Mouse (Mus musculus): ENCODE results near the gene Gapt. TPM values are rescaled to one million over a fixed set of nuclear protein-coding genes. Genes with fewer than 3 reads are reported as not detected.
"Not testable (repeated sequence)": the region's sequence is repeated elsewhere in the genome, so short reads cannot be mapped to it uniquely, and the experiment has no call there.

Gapt gene
- polyA plus RNA-seq, 1 experiment: 0.30 TPM

DNA sequence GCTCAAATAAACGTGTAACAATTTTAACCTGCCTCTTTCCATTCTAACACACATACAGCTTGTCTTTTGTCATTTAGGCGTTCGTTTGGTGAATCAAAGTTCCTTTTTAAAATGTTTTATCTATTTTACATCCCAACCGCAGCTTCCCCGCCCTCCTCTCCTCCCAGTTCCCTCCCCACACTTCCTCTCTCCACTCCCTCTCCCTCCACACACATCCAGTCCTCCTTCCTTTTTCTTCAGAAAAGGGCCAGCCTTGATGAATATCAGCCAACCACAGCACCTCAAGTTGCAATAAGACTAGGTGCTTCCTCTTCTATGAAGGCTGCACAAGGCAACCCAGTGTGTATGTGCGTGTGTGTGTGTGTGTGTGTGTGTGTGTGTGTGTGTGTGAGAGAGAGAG is 27.5 kb upstream of the Gapt start:
- TF ChIP-seq CTCF (conservative IDR thresholded peaks at IDR 0.05; ENCODE audit: insufficient read depth, insufficient read length, low read depth, low read length) (no peak), POLR2A (IDR thresholded peaks at IDR 0.05; ENCODE audit: low read depth, low read length) (no peak)
- WGBS: 63% methylated on average over 6 of the region's 6 CpGs
- no peak for DNase-seq
- no peaks in the 10 kb centered on the region for H3K27me3 ChIP-seq (replicated peaks; ENCODE audit: control insufficient read depth, insufficient read depth, low read length)
- no peak overlapping the region for H3K27ac ChIP-seq (ENCODE audit: insufficient read depth, low read depth, low read length)
- no peaks in the 10 kb centered on the region for H3K4me1 ChIP-seq (ENCODE audit: control insufficient read depth, insufficient read depth, low read length)
- no peak overlapping the region for H3K4me3 ChIP-seq (ENCODE audit: insufficient read depth, low read depth, low read length)
- no peaks in the 10 kb centered on the region for H3K36me3 ChIP-seq (ENCODE audit: control insufficient read depth, insufficient read depth, low read length)

DNA sequence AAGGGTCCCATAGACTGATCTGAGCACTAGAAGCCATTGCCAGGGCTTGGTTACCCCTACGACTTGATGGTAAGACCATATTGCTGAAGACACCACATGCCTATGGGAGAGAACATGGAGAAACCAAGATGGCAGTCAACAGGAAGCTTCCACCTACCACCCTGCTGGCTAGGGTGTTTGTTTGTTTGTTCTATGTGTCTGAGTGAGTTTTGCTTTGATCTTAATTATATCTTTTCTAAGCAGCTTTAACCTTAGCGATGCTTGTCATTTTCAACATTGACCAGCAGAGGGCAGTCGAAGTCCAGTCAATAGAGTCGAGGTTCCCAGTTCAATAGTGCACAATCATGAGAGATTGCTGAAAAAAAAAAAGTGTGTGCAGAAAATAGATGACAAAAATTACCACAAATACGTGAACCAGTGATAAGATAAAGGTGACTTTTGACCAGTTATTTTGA is 25.5 kb upstream of the Gapt start:
- Histone ChIP-seq H3K4me1 (ENCODE audit: control insufficient read depth, insufficient read depth, low read length) (no peaks in the 10 kb centered on the region), H3K27me3 (replicated peaks; ENCODE audit: control insufficient read depth, insufficient read depth, low read length) (no peaks in the 10 kb centered on the region), H3K4me3 (ENCODE audit: insufficient read depth, low read depth, low read length) (no peak overlapping the region), H3K27ac (ENCODE audit: insufficient read depth, low read depth, low read length) (no peak overlapping the region), H3K36me3 (ENCODE audit: control insufficient read depth, insufficient read depth, low read length) (no peaks in the 10 kb centered on the region)
- DNase-seq: peak; percentile 38
- WGBS: 18% methylated on average over 5 of the region's 5 CpGs
- TF ChIP-seq CTCF (conservative IDR thresholded peaks at IDR 0.05; ENCODE audit: insufficient read depth, insufficient read length, low read depth, low read length): 0 out of 2 replicates have a peak, but pooled peaks have one; percentile 8
- no peak for TF ChIP-seq POLR2A (IDR thresholded peaks at IDR 0.05; ENCODE audit: low read depth, low read length)

DNA sequence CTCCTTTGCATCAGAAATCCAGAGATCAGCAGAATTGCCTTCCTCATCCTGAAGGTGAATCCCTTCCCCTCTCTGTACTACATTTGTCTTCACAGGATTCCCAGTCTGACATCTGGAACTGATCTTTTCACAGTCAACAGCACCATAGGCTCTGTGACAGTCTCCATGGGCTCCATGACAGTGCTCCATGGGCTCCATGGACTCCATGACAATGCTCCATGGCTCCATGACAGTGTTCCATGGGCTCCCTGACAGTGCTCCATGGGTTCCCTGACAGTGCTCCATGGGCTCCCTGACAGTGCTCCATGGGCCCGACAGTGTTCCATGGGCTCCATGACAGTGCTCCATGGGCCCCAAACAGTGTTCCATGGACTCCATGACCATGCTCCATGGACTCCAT is 12.7 kb upstream of the Gapt start:
- Histone ChIP-seq H3K36me3 (ENCODE audit: control insufficient read depth, insufficient read depth, low read length) (no peaks in the 10 kb centered on the region), H3K27me3 (replicated peaks; ENCODE audit: control insufficient read depth, insufficient read depth, low read length) (no peaks in the 10 kb centered on the region), H3K4me3 (ENCODE audit: insufficient read depth, low read depth, low read length) (no peak overlapping the region), H3K27ac (ENCODE audit: insufficient read depth, low read depth, low read length) (no peak overlapping the region), H3K4me1 (ENCODE audit: control insufficient read depth, insufficient read depth, low read length) (no peaks in the 10 kb centered on the region)
- DNase-seq: no peak
- TF ChIP-seq CTCF (conservative IDR thresholded peaks at IDR 0.05; ENCODE audit: insufficient read depth, insufficient read length, low read depth, low read length): no peak
- TF ChIP-seq POLR2A (IDR thresholded peaks at IDR 0.05; ENCODE audit: low read depth, low read length): no peak
- 96% methylated on average over 1 of the region's 1 CpGs for WGBS

DNA sequence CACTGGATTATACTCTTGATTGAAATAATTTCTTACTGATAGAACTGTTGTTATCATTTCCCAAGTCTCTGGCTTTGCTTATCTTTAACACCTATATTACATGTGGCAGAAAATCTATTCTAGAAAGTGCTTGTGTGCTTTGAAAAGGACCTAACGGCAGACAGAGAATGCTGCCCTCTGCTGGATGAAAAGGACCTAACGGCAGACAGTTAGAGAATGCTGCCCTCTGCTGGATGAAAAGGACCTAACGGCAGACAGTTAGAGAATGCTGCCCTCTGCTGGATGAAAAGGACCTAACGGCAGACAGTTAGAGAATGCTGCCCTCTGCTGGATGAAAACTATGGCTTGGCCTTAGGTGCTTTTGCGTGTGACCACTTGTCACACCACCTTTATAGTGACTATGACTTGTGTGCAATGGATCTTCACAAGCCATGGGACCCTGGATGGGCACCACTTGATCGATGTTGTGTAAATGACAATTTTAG is 11.6 kb upstream of the Gapt start:
- DNase-seq: peak; percentile 66
- not testable (repeated sequence) for H3K4me3 ChIP-seq (ENCODE audit: insufficient read depth, low read depth, low read length); H3K4me1 ChIP-seq (ENCODE audit: control insufficient read depth, insufficient read depth, low read length); H3K36me3 ChIP-seq (ENCODE audit: control insufficient read depth, insufficient read depth, low read length); H3K27me3 ChIP-seq (replicated peaks; ENCODE audit: control insufficient read depth, insufficient read depth, low read length); H3K27ac ChIP-seq (ENCODE audit: insufficient read depth, low read depth, low read length)
- TF ChIP-seq CTCF (conservative IDR thresholded peaks at IDR 0.05; ENCODE audit: insufficient read depth, insufficient read length, low read depth, low read length): peak; percentile 96
- WGBS: 33% methylated on average over 6 of the region's 6 CpGs

DNA sequence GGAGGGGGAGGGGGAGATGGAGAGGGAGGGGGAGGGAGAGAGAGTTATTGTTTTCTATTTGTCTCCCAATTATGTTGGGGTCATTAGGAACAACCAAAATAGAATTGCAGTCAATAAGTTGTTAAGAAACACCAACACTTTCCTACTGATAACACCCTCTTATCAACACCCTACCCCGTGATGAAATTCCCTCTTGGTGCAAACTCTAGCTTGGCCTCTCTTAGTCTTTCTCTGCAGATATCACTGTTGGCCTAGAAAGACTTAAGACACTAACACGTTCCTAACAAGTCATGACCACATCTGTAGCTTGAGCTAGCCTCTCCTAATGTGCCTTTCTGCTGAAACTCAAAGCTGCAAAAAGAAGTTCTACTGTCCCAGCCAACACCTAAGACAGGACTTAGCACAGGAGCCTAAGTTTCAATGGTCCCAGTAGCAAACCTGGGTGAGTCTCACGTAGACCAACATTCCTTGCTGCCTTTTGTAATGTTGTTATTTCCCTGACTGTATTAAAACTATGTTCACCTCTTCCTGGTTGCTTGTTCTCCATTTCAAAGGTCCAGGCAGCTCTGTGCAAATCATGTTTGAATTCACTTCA is 11.1 kb upstream of the Gapt start:
- WGBS: 85% methylated on average over 3 of the region's 3 CpGs
- H3K27me3 ChIP-seq (replicated peaks; ENCODE audit: control insufficient read depth, insufficient read depth, low read length): no peaks in the 10 kb centered on the region
- no peak for DNase-seq
- H3K27ac ChIP-seq (ENCODE audit: insufficient read depth, low read depth, low read length): no peak overlapping the region
- no peaks in the 10 kb centered on the region for H3K36me3 ChIP-seq (ENCODE audit: control insufficient read depth, insufficient read depth, low read length)
- no peak overlapping the region for H3K4me3 ChIP-seq (ENCODE audit: insufficient read depth, low read depth, low read length)
- no peak for TF ChIP-seq POLR2A (IDR thresholded peaks at IDR 0.05; ENCODE audit: low read depth, low read length)
- TF ChIP-seq CTCF (conservative IDR thresholded peaks at IDR 0.05; ENCODE audit: insufficient read depth, insufficient read length, low read depth, low read length): no peak
- H3K4me1 ChIP-seq (ENCODE audit: control insufficient read depth, insufficient read depth, low read length): no peaks in the 10 kb centered on the region

DNA sequence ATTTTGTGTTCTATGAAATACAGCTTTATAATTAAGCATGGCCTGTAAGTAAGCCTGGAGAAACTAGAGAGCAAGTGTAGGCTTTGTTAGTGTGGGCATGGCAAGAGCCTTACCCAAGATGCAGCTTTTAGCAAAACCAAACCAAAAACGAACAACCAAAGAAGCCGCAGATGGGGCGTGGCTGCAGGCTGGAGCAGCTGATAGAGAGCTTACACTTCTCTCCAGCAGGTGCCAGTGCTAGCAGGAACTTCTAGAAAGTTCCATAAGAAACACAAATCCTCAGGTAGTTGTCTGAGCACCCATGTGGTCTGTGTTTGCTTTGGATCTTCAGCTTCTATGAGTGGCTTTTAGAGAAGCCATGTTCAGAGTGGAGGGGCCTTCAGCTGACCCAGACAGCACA is 9.5 kb upstream of the Gapt start:
- no peak overlapping the region for H3K27ac ChIP-seq (ENCODE audit: insufficient read depth, low read depth, low read length)
- no peak for DNase-seq

DNA sequence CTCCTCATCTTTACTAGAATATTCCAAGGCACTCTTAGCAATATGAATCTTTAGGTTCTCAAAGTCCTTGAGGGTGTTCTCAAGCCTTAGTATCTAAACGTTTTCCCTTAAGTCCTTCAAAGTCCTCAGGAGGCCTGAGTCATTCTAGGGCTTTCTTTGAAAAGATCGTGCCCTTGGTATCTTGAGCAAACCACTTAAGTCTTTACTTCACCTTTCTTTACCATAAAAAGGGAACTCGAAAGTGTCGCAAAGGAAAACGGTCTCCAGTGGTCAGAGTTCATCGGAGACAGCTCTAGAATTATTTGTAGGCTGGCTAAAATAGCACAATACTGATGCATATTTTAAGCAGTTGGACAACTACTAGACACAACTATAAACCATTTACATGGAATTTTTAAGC is 6.7 kb upstream of the Gapt start:
- Histone ChIP-seq H3K4me1 (ENCODE audit: control insufficient read depth, insufficient read depth, low read length) (no peaks in the 10 kb centered on the region), H3K36me3 (ENCODE audit: control insufficient read depth, insufficient read depth, low read length) (no peaks in the 10 kb centered on the region), H3K4me3 (ENCODE audit: insufficient read depth, low read depth, low read length) (no peak overlapping the region), H3K27ac (ENCODE audit: insufficient read depth, low read depth, low read length) (no peak overlapping the region), H3K27me3 (replicated peaks; ENCODE audit: control insufficient read depth, insufficient read depth, low read length) (no peaks in the 10 kb centered on the region)
- DNase-seq: no peak
- no peak for TF ChIP-seq POLR2A (IDR thresholded peaks at IDR 0.05; ENCODE audit: low read depth, low read length)
- no peak for TF ChIP-seq CTCF (conservative IDR thresholded peaks at IDR 0.05; ENCODE audit: insufficient read depth, insufficient read length, low read depth, low read length)
- 77% methylated on average over 6 of the region's 6 CpGs for WGBS

More for the DNA sequence above, 9.5 kb upstream of the Gapt start:
- no peaks in the 10 kb centered on the region for H3K27me3 ChIP-seq (replicated peaks; ENCODE audit: control insufficient read depth, insufficient read depth, low read length)
- no peak overlapping the region for H3K4me3 ChIP-seq (ENCODE audit: insufficient read depth, low read depth, low read length)
- no peaks in the 10 kb centered on the region for H3K36me3 ChIP-seq (ENCODE audit: control insufficient read depth, insufficient read depth, low read length)
- TF ChIP-seq CTCF (conservative IDR thresholded peaks at IDR 0.05; ENCODE audit: insufficient read depth, insufficient read length, low read depth, low read length) (no peak), POLR2A (IDR thresholded peaks at IDR 0.05; ENCODE audit: low read depth, low read length) (no peak)
- 91% methylated on average over 3 of the region's 3 CpGs for WGBS
- no peaks in the 10 kb centered on the region for H3K4me1 ChIP-seq (ENCODE audit: control insufficient read depth, insufficient read depth, low read length)

All from kidney, adult 2 months (tissue).